13 mouse cellular contexts compared by ENCODE assay signal in the genomic region with DNA sequence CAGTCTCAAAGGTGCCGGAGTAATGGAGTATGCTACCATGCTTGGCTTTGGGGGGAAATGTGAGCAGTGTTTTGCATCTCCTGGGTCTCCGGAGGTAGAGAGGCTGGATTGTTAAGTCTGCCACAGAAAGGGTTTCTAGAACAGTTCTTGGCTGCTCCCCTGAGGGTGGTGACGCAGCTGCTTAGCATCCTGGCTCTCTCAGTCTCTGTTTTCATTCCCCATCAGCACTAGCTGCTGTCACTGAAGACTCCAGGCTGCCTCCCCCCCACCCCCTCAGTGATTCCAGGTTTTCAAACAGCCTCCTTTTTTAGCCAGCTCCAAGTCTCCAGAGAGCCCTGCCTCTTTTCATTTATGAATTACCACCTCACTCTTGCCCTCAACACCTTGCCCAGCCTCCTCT. TPM values are rescaled to one million over a fixed set of nuclear protein-coding genes. Genes with fewer than 3 reads are reported as not detected.
A peak's percentile ranks its signal among the peaks of the same experiment; 100 is the strongest.
DNase-seq lines count a peak whose midpoint lies in the region; ATAC-seq and TF ChIP-seq lines count a peak whose summit lies in the region.
"Had no signal": no experiment of that assay in that cellular context is flagged by ENCODE, and none has a peak within 500 bp of the region (broad histone marks: within the 10 kb centered on the region; RNA-seq: fewer than 3 reads in every experiment).

No protein-coding gene starts in this region.

- TF ChIP-seq EP300 in stomach, postnatal 0 days (optimal IDR thresholded peaks at IDR 0.05), result no peak

- 0 out of 2 replicates have a peak overlapping the region, but pooled peaks have one; percentile 10 for H3K9ac ChIP-seq in heart, embryonic 16.5 days (ENCODE audit: low read length)
- no peak overlapping the region for H3K9ac ChIP-seq in heart, embryonic 11.5 days (ENCODE audit: low read depth, low read length)
- H3K9ac ChIP-seq in neural tube, embryonic 13.5 days, result no peak overlapping the region
- no peak overlapping the region for H3K9ac ChIP-seq in stomach, postnatal 0 days (ENCODE audit: low read length)
- no peak overlapping the region for H3K9ac ChIP-seq in intestine, embryonic 15.5 days
- H3K9ac ChIP-seq: liver, embryonic 15.5 days had no signal

- no peak for DNase-seq in neural tube, embryonic 10.5 days (ENCODE audit: extremely low spot score, low spot score)
- peak; percentile 31 to 48 for DNase-seq in heart, postnatal 14 days
- DNase-seq in stomach, postnatal 0 days (ENCODE audit: low spot score), result no peak
- DNase-seq in cerebellum, postnatal 25 days, result no peak
- DNase-seq: adrenal gland, postnatal 36 days; cerebellum, adult 9-10 months; kidney, postnatal 4 days; thymus, postnatal 4 days had no signal

- TF ChIP-seq CTCF in stomach, postnatal 0 days (IDR thresholded peaks at IDR 0.05; ENCODE audit: low read depth), result no peak

- WGBS in heart, embryonic 16.5 days, result 66% methylated on average over 3 of the region's 3 CpGs
- 62% methylated on average over 3 of the region's 3 CpGs for WGBS in heart, embryonic 11.5 days (ENCODE audit: insufficient replicate concordance)
- WGBS in neural tube, embryonic 13.5 days, result 54% methylated on average over 3 of the region's 3 CpGs
- WGBS in stomach, postnatal 0 days, result 46% methylated on average over 3 of the region's 3 CpGs
- 75% methylated on average over 3 of the region's 3 CpGs for WGBS in intestine, embryonic 15.5 days

- peaks cover 36% of the 10 kb centered on the region for H3K4me1 ChIP-seq in heart, embryonic 16.5 days (ENCODE audit: control insufficient read depth, insufficient read depth, low read length)
- peaks cover 26% of the 10 kb centered on the region for H3K4me1 ChIP-seq in heart, embryonic 11.5 days (ENCODE audit: control insufficient read depth, insufficient read depth, low read length)
- peaks cover 39% of the 10 kb centered on the region for H3K4me1 ChIP-seq in neural tube, embryonic 13.5 days (replicated peaks)
- H3K4me1 ChIP-seq in stomach, postnatal 0 days (replicated peaks; ENCODE audit: control insufficient read depth, insufficient read depth), result no peaks in the 10 kb centered on the region
- H3K4me1 ChIP-seq in intestine, embryonic 15.5 days (replicated peaks), result peaks cover 20% of the 10 kb centered on the region
- H3K4me1 ChIP-seq: liver, embryonic 15.5 days had no signal

- H3K4me2 ChIP-seq in heart, embryonic 16.5 days (ENCODE audit: low read depth, low read length), result no peak overlapping the region
- H3K4me2 ChIP-seq in heart, embryonic 11.5 days, result no peak overlapping the region
- no peak overlapping the region for H3K4me2 ChIP-seq in neural tube, embryonic 13.5 days
- H3K4me2 ChIP-seq in stomach, postnatal 0 days (replicated peaks; ENCODE audit: low read depth), result no peak overlapping the region
- H3K4me2 ChIP-seq in intestine, embryonic 15.5 days (replicated peaks), result no peak overlapping the region
- H3K4me2 ChIP-seq: liver, embryonic 15.5 days had no signal

- intact Hi-C loops in heart, postnatal 14 days (cut with DNase I), result no loop called here

- no peak overlapping the region for H3K4me3 ChIP-seq in heart, embryonic 16.5 days (ENCODE audit: low read length)
- no peak overlapping the region for H3K4me3 ChIP-seq in heart, embryonic 11.5 days (ENCODE audit: low read depth, low read length)
- H3K4me3 ChIP-seq in neural tube, embryonic 13.5 days, result no peak overlapping the region
- H3K4me3 ChIP-seq in stomach, postnatal 0 days (ENCODE audit: low read depth, low read length), result no peak overlapping the region
- no peak overlapping the region for H3K4me3 ChIP-seq in intestine, embryonic 15.5 days (replicated peaks)
- H3K4me3 ChIP-seq: liver, embryonic 15.5 days had no signal

- H3K27ac ChIP-seq in heart, embryonic 16.5 days (ENCODE audit: low read length), result no peak overlapping the region
- no peak overlapping the region for H3K27ac ChIP-seq in heart, embryonic 11.5 days (ENCODE audit: low read depth, low read length)
- H3K27ac ChIP-seq in neural tube, embryonic 13.5 days (replicated peaks), result peak overlapping the region; percentile 72
- peak overlapping the region; percentile 58; the same call in 1 of the 2 replicates for H3K27ac ChIP-seq in stomach, postnatal 0 days (replicated peaks)
- H3K27ac ChIP-seq in intestine, embryonic 15.5 days, result no peak overlapping the region
- H3K27ac ChIP-seq: liver, embryonic 15.5 days had no signal

- no peaks in the 10 kb centered on the region for H3K36me3 ChIP-seq in heart, embryonic 16.5 days (ENCODE audit: control insufficient read depth, insufficient read depth)
- no peaks in the 10 kb centered on the region for H3K36me3 ChIP-seq in heart, embryonic 11.5 days (ENCODE audit: control insufficient read depth, insufficient read depth, low read length)
- H3K36me3 ChIP-seq in neural tube, embryonic 13.5 days, result no peaks in the 10 kb centered on the region
- H3K36me3 ChIP-seq in stomach, postnatal 0 days (ENCODE audit: control insufficient read depth, insufficient read depth, low read length), result no peaks in the 10 kb centered on the region
- H3K36me3 ChIP-seq in intestine, embryonic 15.5 days, result no peaks in the 10 kb centered on the region
- H3K36me3 ChIP-seq: liver, embryonic 15.5 days had no signal

- no peaks in the 10 kb centered on the region for H3K9me3 ChIP-seq in heart, embryonic 16.5 days (replicated peaks; ENCODE audit: control insufficient read depth, low read length)
- H3K9me3 ChIP-seq in heart, embryonic 11.5 days (replicated peaks; ENCODE audit: control insufficient read depth, low read length), result no peaks in the 10 kb centered on the region
- no peaks in the 10 kb centered on the region for H3K9me3 ChIP-seq in neural tube, embryonic 13.5 days
- H3K9me3 ChIP-seq in stomach, postnatal 0 days (ENCODE audit: control insufficient read depth, low read length), result no peaks in the 10 kb centered on the region
- no peaks in the 10 kb centered on the region for H3K9me3 ChIP-seq in intestine, embryonic 15.5 days
- H3K9me3 ChIP-seq: liver, embryonic 15.5 days had no signal

- no peak for ATAC-seq in heart, embryonic 16.5 days (replicated peaks; ENCODE audit: extremely low read depth, insufficient read depth, low FRiP score)
- ATAC-seq in heart, embryonic 11.5 days (replicated peaks; ENCODE audit: insufficient number of reproducible peaks, low FRiP score, low TSS enrichment), result no peak
- 0 out of 2 replicates have a peak, but pooled peaks have one; percentile 14 for ATAC-seq in neural tube, embryonic 13.5 days (ENCODE audit: low read depth)
- no peak for ATAC-seq in stomach, postnatal 0 days (ENCODE audit: low FRiP score, low TSS enrichment)
- no peak for ATAC-seq in intestine, embryonic 15.5 days

- H3K27me3 ChIP-seq in heart, embryonic 16.5 days (ENCODE audit: control insufficient read depth, insufficient read depth, low read length), result no peaks in the 10 kb centered on the region
- H3K27me3 ChIP-seq in heart, embryonic 11.5 days (ENCODE audit: control insufficient read depth, insufficient read depth, low read length), result peaks cover 20% of the 10 kb centered on the region; the same call in 1 of the 2 replicates
- no peaks in the 10 kb centered on the region for H3K27me3 ChIP-seq in neural tube, embryonic 13.5 days
- H3K27me3 ChIP-seq in stomach, postnatal 0 days (ENCODE audit: control insufficient read depth, insufficient read depth, low read length), result no peaks in the 10 kb centered on the region
- no peaks in the 10 kb centered on the region for H3K27me3 ChIP-seq in intestine, embryonic 15.5 days (replicated peaks)
- H3K27me3 ChIP-seq: liver, embryonic 15.5 days had no signal

RNA-seq across cellular contexts. Expression of a gene that starts 47.1 kb away (rescaled TPM):
- 32.9 and 35.6 TPM in 2 replicates for polyA plus RNA-seq in heart, embryonic 16.5 days (2015; fragmentation: Nextera tagmentation; extraction: Ambion mirVana)
- polyA plus RNA-seq in heart, embryonic 11.5 days (2014; fragmentation: Nextera tagmentation; extraction: Ambion mirVana), result 63.2 and 72.3 TPM in 2 replicates
- 61.4 and 64.5 TPM in 2 replicates for polyA plus RNA-seq in neural tube, embryonic 13.5 days (2015; fragmentation: Nextera tagmentation; extraction: Ambion mirVana)
- total RNA-seq in heart, postnatal 14 days (2021), result 10 to 100 TPM; 41.9 to 42.7 TPM
- polyA plus RNA-seq in stomach, postnatal 0 days (2015; fragmentation: Nextera tagmentation; extraction: Ambion mirVana), result 48.6 and 48.9 TPM in 2 replicates
- 58.8 and 66.9 TPM in 2 replicates for polyA plus RNA-seq in intestine, embryonic 15.5 days (2015; fragmentation: Nextera tagmentation; extraction: Ambion mirVana)

Comparison
In these comparisons a context has a peak if more than half of its experiments do, and no peak if none do; other contexts are left out.
1. H3K27ac ChIP-seq: peak in neural tube, embryonic 13.5 days (single experiment) and stomach, postnatal 0 days (single experiment); none in heart, embryonic 16.5 days (single experiment), heart, embryonic 11.5 days (single experiment) and intestine, embryonic 15.5 days (single experiment).
2. DNase-seq: peak in heart, postnatal 14 days (2 of 2); none in neural tube, embryonic 10.5 days (single experiment), stomach, postnatal 0 days (single experiment) and cerebellum, postnatal 25 days (0 of 2).